Mouse (Mus musculus) monocyte, adult 5-6 weeks (primary cell): ENCODE data around the gene Fam120c. TPM values are rescaled to one million over a fixed set of nuclear protein-coding genes. Genes with fewer than 3 reads are reported as not detected.
"Not testable (repeated sequence)": the region's sequence is repeated elsewhere in the genome, so short reads cannot be mapped to it uniquely, and the experiment has no call there.

Experiments used
- ATAC-seq: fragments of 153-309, 156-312 bp; replicated peaks from 2 replicates; pipeline ENCODE4 v1.8.0; 2017; ENCODE audit warnings: mild to moderate bottlenecking; ENCODE audit not compliant: low TSS enrichment, insufficient number of reproducible peaks, severe bottlenecking, poor library complexity, low FRiP score
- total RNA-seq: library from RNA; stranded (forward); fragments of 200-1000, 200-491, 200-594 nt; gene quantifications from 3 replicates; pipeline ENCODE4 v1.2.3, GENCODE M21; 2017

Fam120c gene
- 1.4 to 3.1 TPM (median 1.9 TPM) in 3 replicates for total RNA-seq

GRCm38 (mm10) chrX:151343761-151344500 is at the start of gene Fam120c:
Gene Fam120c (plus strand): TSS chrX:151344175.
- peak; percentile 83 for ATAC-seq

GRCm38 (mm10) chrX:151298329-151298728 is 45.6 kb upstream of the Fam120c start:
- no peak for ATAC-seq

GRCm38 (mm10) chrX:151313732-151314131 is 30.2 kb upstream of the Fam120c start:
- ATAC-seq, result no peak

- ATAC-seq, result no peak
Measured at GRCm38 (mm10) chrX:151333615-151334014, 10.4 kb upstream of the Fam120c start.

GRCm38 (mm10) chrX:151337804-151338203 is 6.2 kb upstream of the Fam120c start:
- ATAC-seq, result no peak

- peak; percentile 43; the same call in 1 of the 2 replicates for ATAC-seq
Measured at GRCm38 (mm10) chrX:151344501-151344984, 568 bp downstream of the Fam120c start.

GRCm38 (mm10) chrX:151345333-151346125 is 1.6 kb downstream of the Fam120c start:
- no peak for ATAC-seq

GRCm38 (mm10) chrX:151347278-151347677 is 3.3 kb downstream of the Fam120c start:
- ATAC-seq, result no peak

GRCm38 (mm10) chrX:151349322-151349721 is 5.3 kb downstream of the Fam120c start:
- no peak for ATAC-seq

GRCm38 (mm10) chrX:151418801-151419200 is 74.8 kb downstream of the Fam120c start:
- ATAC-seq, result no peak

- no peak for ATAC-seq
Measured at GRCm38 (mm10) chrX:151420791-151421190, 76.8 kb downstream of the Fam120c start.

- ATAC-seq, result no peak
Measured at GRCm38 (mm10) chrX:151443637-151444036, 99.7 kb downstream of the Fam120c start.

GRCm38 (mm10) chrX:151444189-151444588 is 100.2 kb downstream of the Fam120c start:
- no peak for ATAC-seq

- ATAC-seq, result no peak
Measured at GRCm38 (mm10) chrX:151488128-151488527, 144.2 kb downstream of the Fam120c start.

- ATAC-seq, result not testable (repeated sequence)
Measured at GRCm38 (mm10) chrX:151493269-151493668, 149.3 kb downstream of the Fam120c start.

GRCm38 (mm10) chrX:151496596-151496995 is 152.6 kb downstream of the Fam120c start:
- ATAC-seq, result no peak

GRCm38 (mm10) chrX:151508536-151508935 is 164.6 kb downstream of the Fam120c start:
- ATAC-seq, result peak; percentile 73

GRCm38 (mm10) chrX:151509906-151510305 is 165.9 kb downstream of the Fam120c start:
- no peak for ATAC-seq

- ATAC-seq, result no peak
Measured at GRCm38 (mm10) chrX:151513066-151513465, 169.1 kb downstream of the Fam120c start.

- ATAC-seq, result no peak
Measured at GRCm38 (mm10) chrX:151513694-151514093, 169.7 kb downstream of the Fam120c start.
